Mouse (Mus musculus): ENCODE results near the gene 2810021J22Rik.
"Not testable (repeated sequence)": the region's sequence is repeated elsewhere in the genome, so short reads cannot be mapped to it uniquely, and the experiment has no call there.

2810021J22Rik gene

GRCm38 (mm10) chr11:58867039-58867953, at the start of gene 2810021J22Rik:
2810021J22Rik (plus strand) TSS chr11:58867216.
- peak; percentile 76 to 85 for DNase-seq (ENCODE audit: low spot score in 2 of 2)

GRCm38 (mm10) chr11:58828937-58829336, 38.1 kb upstream of the 2810021J22Rik start, which contains the start of gene Olfr312:
Olfr312 (plus strand) TSS chr11:58829237.
- not testable (repeated sequence) for DNase-seq (ENCODE audit: low spot score in 2 of 2)

DNA sequence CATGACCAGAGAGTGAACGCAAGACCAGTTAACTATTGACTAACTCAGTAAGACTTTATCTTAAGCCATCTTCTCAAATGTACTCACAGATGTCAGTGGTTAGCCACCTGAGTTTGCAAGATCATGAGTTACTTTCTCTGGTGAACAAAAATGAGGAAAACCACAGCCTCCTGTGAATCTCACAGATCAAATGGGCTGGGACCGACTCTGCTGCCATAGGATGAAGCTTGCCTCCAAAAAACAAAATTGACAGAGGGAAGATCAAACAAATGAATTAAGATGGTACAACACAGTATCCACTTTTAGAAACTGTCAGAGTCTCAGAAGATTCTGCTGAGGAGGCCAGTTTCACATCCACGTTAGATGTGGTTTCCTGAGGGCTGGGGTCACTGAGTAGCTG, 37.3 kb upstream of the 2810021J22Rik start:
- DNase-seq (ENCODE audit: low spot score in 2 of 2), result no peak

DNA sequence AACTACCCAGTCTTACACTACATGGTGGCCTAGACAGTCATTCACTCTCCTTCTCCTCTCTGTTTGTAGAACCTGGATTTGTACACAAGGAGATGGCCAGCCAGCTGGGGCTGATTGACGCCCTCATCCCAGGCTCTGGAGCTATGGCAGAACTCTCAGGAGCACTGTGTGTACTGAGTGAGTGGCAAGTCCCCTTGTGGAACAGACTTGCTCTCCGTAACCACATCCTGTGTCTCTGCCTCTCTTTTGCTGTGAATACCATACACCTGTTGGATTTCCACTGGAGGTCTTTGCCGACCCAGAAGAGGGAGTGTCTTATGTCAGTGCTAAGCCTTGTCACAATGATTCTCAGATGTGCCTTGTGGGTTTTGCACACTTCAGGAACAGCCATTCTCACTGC, 34.5 kb upstream of the 2810021J22Rik start:
- not testable (repeated sequence) for DNase-seq (ENCODE audit: low spot score in 2 of 2)

DNA sequence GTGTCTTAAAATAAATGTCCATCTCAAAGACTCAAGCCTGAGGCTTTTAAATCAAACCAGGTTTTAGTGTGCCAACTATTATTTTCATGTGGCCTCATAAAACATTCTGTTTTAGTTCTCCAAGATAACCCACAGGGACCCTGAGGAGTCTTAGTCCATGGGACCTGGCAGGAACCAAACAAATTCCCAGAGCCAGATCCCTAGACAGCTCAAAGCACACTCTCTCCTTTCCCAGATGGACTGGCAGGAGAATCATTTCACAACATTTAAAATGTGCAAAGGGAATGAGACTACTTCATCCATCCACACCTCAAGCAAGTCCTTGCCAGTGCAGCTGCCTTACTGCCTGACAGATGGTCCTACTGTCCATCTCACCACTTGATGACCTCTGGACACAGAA, 28.1 kb upstream of the 2810021J22Rik start, which contains the start of gene Olfr311:
TSS of gene Olfr311 (plus strand) at position 301 of the 400 bp plus-strand sequence.
- not testable (repeated sequence) for DNase-seq (ENCODE audit: low spot score in 2 of 2)

DNA sequence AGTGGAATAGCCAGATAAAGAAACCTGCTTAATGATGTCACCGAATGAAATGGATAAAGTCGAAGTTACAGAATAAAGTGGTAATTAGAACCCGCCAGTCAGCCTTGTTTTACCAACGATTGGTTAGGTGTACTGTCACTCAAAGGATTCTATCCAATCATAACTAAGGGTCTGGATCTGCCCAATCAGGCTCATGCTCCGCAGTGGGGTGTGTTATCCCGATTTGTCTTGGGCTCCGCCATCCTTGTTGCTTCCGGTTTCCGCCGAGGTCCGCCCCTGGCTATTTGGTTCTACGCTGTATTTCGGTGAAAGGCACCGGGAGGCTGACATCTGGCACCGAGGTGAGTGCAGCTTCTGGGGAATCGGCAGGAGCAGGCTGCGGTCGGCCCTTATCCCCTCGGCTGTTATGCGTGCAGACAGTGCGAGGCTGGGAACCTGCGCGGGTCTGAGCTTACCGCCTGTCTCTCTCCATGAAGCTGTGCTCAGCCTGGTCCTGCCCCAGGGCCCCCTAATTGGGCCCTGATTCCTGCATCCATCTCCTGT, 20.0 kb upstream of the 2810021J22Rik start, which contains the start of gene Gm12258:
TSS of gene Gm12258 (plus strand) at position 240 of the 543 bp plus-strand sequence.
- DNase-seq (ENCODE audit: low spot score in 2 of 2), result peak; percentile 77 to 84

DNA sequence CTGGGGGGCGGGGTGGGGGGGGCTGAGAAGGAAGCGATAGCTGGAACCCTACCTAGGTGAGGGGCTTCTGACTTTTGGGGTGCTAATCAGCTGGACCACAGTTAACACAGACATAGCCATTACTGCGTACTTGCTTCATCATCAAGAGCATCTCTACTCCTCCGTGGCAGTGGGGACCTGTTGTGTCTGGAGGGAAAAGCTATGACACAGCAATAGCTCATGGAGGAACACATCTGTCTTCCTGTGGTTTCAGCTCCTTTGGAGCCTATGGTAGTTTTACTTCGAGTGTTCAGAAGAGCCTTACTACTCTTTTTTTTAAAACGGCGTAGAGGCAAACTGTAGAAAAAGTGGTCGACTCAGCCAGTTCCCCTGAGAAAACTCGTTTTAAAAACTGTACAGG, 19.4 kb upstream of the 2810021J22Rik start:
- DNase-seq (ENCODE audit: low spot score in 2 of 2), result no peak

- no peak for DNase-seq (ENCODE audit: low spot score in 2 of 2)
Observed at GRCm38 (mm10) chr11:58849731-58850130, 17.3 kb upstream of the 2810021J22Rik start.

DNA sequence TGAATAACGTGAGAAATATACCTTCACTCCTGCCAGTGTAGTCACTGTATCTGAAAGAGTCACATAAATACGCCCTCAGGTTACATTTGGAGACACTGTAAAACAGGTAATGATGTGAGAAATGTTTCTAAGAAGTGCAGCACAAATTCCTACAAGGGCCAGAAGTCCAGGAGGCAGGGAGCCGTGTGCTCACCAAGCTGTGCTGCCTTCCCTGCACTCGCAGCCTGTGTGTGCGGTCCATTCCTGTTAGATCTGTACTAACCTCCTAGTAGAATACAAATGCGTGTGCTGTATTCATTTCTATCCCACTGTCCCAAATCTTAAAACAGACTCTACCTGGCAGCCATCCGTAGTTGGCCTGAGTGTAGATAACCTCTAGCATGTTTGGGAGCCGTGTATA, 6.3 kb upstream of the 2810021J22Rik start:
- DNase-seq (ENCODE audit: low spot score in 2 of 2), result no peak

DNA sequence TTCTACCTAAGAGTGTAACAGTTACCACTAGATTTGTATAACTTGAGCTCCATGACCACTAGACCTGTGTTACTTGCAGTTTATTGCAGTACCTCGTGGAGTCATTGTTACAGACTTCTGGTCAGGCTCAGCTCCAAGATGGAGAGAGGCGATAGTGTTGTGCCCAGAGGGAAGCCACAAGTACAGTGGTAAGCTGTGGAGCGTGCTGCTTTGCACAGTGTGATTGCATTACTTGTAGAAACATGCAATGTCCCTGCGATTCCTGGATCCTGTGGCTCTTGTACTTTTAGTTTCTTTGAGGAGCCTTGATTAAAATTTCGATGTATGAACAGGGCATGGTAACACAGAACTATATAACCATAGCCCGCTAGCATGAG, 926 bp downstream of the 2810021J22Rik start:
- DNase-seq (ENCODE audit: low spot score in 2 of 2), result no peak

DNA sequence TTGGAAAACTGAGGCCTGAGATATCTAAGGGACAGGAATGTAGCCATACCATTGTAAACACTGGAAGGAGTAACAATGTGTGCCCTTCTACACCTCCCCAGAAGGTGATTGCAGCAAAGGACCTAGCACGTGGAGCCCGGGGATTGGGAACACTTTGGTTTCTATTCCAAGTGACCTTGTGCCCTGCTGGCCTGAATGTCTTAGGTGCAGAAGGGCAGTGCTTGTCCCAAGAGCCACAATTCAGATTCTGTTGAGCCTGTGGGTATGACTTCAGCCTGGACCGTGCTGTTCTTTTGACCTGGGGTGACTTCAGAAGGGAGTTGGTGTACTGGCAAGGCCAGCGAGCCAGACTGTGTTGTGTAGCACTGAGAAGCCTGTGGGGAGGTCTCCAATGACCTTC, 3.9 kb downstream of the 2810021J22Rik start:
- no peak for DNase-seq (ENCODE audit: low spot score in 2 of 2)

- DNase-seq (ENCODE audit: low spot score in 2 of 2), result no peak
Observed at GRCm38 (mm10) chr11:58883756-58884155, 16.7 kb downstream of the 2810021J22Rik start.

GRCm38 (mm10) chr11:58890511-58890910, 23.5 kb downstream of the 2810021J22Rik start:
- no peak for DNase-seq (ENCODE audit: low spot score in 2 of 2)

DNA sequence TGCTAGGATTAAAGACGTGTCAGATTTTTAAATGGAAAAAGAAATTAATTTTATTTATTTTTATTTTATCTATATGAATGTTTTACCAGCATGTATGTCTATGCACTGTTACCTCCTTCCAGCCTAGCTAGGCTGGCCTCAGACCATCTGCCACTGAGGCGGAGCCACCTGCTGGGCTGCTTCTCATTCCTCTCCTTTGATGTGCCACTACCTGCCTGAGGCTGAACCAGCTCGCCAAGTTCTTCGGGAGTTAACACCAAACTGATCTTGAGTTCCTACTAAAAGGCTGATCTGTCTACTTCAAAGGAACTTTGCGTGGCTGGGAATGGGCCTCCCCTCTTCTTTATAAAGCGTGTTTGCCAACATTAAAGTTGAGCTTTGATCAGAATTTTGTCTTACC, 27.4 kb downstream of the 2810021J22Rik start:
- DNase-seq (ENCODE audit: low spot score in 2 of 2), result peak; percentile 9 to 53

DNA sequence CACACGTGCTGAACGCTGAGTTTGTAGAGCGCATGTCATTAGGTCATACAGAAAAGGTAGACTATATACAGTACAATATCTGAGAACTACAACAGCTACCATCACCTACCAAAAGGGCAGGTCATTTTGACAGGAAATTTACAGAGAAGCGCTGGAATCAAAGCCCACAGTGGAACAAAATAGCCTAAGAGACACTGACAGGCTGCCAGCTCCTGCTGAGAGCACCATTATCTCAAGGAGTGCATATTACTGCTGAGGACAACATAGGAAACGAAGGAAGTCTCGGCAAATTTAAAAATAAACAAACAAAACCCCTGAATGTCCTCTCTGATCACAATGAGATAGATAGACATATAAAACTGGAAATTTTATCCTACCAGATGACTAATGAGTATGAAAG, 30.5 kb downstream of the 2810021J22Rik start:
- DNase-seq (ENCODE audit: low spot score in 2 of 2), result no peak

DNA sequence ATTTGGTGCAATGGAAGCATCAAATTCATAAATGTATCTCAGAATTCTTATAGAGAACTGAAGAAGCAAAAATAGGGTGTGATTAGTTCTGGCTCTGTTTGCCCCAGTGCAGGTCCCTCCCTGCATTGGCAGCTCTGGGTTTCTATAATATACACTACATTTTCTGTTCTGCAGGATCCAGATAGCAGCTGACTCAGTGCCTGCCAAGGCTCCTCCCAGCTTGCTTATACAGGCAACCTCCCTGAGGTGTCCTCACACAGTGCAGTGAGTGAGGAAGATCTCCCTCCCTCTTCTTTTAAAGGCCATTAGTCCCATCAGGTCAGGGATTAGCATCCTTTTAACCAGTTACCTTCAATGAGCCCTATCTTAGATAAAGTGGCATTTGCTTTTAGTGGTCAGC, 34.1 kb downstream of the 2810021J22Rik start:
- no peak for DNase-seq (ENCODE audit: low spot score in 2 of 2)

GRCm38 (mm10) chr11:58903511-58904409, 36.7 kb downstream of the 2810021J22Rik start, which contains the start of gene Zfp39:
Zfp39 (minus strand) TSS chr11:58904225.
- DNase-seq (ENCODE audit: low spot score in 2 of 2), result peak; percentile 97

DNA sequence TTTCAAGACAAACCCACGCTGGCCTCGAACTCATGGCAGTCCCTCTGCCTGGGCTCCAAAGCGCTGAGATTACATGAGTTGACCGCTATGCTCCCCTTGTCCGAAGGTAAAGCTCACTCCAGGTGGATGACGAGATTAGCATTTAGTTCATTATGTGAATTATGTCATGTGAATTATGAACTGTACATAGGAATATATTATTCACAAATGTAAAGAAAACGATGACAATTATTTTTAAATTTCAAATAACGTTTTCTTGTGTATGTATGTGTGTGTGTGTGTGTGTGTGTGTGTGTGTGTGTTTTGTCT, 37.3 kb downstream of the 2810021J22Rik start:
- no peak for DNase-seq (ENCODE audit: low spot score in 2 of 2)

DNA sequence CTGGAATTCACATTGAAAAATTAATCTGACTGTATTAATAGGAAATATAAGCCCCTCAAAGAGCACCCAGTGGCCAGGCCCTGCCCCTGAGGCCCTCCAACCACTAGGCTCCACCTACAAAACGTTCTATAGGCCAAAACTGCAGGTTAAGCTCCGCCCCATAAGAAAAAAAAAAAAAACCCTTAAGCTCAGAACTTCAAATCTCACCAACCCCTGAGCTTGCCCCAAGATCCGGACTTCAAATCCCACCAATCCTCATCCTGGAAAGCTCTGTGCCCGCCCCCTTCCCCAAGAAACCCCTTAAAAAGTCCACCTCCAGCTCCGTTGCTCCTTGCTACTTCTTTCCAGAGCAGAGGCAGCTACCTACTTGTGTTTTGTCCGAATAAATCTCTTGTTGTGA, 37.8 kb downstream of the 2810021J22Rik start:
- DNase-seq (ENCODE audit: low spot score in 2 of 2), result no peak

DNA sequence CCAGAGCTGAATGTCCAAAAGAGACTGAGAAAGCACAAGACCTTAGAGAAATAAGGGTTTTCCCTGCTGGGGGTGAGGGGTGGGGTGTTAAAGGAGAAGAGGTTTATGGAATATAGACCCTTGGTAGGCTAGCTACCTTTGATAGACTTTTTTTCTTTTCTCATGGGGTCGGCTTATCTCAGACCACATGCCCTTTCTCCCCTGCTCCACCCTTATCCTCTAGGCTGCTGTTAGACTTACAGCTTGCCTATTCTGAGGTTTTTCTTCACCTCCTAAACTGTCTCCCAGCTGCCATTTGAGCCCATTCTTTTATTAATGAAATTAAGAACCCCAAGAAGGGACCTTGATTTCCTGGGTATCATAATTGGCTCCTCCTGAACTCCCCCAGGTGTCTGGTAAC, 46.8 kb downstream of the 2810021J22Rik start:
- DNase-seq (ENCODE audit: low spot score in 2 of 2), result no peak

DNA sequence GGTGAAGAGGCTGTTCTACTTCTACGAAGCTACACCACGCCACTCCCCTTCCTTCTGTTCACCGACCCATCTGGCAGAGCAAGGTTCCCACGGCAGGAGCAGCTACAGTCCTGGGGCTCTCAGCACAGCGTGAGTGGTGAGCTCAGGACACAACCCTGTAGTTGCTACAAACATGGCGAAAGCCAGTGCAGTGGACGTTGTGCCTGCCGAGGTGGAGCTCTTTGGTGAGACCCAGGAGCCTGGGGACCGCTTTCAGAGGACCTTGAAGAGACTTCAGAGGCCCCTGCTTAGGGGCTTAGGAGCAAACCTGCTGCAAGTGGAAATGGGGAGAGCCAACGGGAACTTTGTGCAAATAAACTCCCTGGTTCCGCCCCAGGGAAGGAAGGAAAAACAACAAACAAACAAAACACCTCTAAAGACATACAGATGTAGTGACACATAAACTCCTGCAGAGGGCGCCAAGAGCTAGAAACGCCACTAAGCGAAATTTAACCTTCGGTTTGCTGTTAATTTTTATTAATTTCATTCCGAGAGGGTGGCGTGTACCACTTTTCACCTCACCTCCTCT, 47.5 kb downstream of the 2810021J22Rik start:
- DNase-seq (ENCODE audit: low spot score in 2 of 2), result peak in 1 of 2 experiments; percentile 19

Measured in urinary bladder, postnatal 36 days (tissue).